Mouse (Mus musculus): ENCODE results near the gene Raph1. TPM values are rescaled to one million over a fixed set of nuclear protein-coding genes. Genes with fewer than 3 reads are reported as not detected.

The Raph1 gene
- polyA plus RNA-seq, 1 experiment: 12.3 TPM

Other genes starting within 250 kb of the Raph1 start
- 11.9 and 14.0 TPM in 2 replicates for gene Cyp20a1, start 223.8 kb downstream of the Raph1 start, polyA plus RNA-seq (2012; ENCODE audit: insufficient read depth, insufficient read length, missing spikeins)
- 6.5 and 11.4 TPM in 2 replicates for gene Abi2, start 157.5 kb downstream of the Raph1 start, polyA plus RNA-seq (2012; ENCODE audit: insufficient read depth, insufficient read length, missing spikeins)
- not detected in 2 replicates for gene Cd28, start 149.7 kb upstream of the Raph1 start, polyA plus RNA-seq (2012; ENCODE audit: insufficient read depth, insufficient read length, missing spikeins)

All from brown adipose tissue, adult 24 weeks (tissue).